Mouse (Mus musculus): ENCODE measurements around the gene Ppp2r2d.

Ppp2r2d gene

DNA sequence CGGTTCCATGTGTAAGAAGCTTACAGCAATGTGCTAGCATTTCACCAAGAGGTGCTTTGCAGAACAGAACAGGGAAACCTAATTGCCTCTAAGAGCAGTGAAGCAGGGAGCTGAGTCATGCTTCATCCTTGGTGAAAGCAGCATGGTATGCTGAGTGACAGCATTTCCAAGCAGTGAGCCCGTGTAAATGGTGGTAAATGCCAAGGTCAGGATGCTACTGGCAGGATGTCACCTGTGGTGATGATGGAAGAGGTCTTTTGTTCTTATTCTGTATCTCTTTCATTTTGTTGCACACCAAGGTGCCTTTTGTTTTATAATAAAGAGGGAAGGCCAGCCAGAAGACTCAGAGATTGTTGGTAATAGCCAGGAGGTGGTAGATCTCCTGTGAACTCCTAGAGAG lies 10.8 kb downstream of the Ppp2r2d start:
- DNase-seq (ENCODE audit: low read depth, low spot score), result peak; percentile 99

DNA sequence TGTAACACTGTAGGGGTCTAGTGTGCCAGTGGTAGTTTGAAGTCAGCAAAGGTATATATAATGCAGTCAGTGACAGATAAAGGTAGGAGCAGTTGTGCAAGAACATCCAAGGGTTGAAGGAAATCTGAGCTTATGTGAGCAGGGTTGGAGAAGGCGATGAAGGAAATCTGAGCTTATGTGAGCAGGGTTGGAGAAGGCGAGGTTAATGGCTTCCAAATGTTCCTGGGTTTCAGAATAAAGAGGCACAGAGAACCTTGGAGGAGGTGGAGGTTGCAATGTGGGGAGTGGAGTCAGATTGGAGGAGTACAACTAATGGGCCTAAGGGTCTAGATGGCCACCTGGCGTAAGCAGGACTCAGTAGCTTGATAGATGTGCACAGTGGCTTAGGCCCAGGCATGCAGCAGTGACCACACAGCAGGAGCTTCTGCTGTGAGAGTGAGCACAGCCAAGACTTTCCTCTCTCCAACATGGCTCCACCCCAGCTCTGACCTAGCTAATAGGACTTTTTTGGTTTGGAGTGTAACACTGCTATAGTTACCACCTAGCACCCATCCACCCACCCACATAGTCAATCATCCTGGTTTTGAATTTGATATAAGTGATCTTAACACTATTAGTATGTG lies 18.2 kb downstream of the Ppp2r2d start:
- DNase-seq (ENCODE audit: low read depth, low spot score), result no peak

DNA sequence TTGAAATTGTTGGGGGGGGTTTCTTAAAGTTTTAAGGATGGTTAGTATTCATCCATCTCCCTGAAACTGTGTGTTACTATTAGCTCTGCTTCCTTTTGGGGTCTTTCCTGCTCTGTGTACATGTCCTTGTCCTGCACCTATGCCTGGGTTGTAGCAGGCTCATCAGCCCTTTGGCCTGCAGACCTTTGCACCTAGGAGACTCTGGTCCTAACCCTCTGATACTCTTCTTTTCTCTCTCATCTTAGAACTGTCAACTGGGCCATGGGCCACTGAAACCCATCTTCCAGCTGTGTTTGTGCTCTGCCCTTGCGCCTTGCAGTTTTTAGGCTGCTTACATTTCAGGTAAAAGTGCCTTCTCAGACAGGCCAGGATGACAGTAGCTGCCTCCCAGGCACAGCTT lies 18.9 kb downstream of the Ppp2r2d start:
- no peak for DNase-seq (ENCODE audit: low read depth, low spot score)

DNA sequence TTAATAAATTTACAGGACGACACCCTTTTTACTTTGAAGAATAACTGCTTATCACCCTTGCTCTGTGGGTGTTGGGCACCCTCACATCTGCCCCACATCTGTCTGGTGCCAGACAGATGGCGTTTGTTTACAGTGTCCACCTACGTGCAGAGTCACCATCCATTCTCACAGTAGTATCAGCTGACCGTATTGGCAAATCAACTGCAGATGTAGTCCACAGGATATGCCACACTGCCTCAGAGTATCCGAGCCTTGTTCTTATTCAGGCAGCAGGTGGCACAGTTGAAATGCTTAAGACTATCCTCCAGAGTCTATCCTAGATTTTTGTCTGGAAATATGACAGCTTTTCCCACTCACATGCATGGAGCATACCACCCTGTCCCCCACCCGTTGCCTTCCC lies 21.4 kb downstream of the Ppp2r2d start:
- no peak for DNase-seq (ENCODE audit: low read depth, low spot score)

DNA sequence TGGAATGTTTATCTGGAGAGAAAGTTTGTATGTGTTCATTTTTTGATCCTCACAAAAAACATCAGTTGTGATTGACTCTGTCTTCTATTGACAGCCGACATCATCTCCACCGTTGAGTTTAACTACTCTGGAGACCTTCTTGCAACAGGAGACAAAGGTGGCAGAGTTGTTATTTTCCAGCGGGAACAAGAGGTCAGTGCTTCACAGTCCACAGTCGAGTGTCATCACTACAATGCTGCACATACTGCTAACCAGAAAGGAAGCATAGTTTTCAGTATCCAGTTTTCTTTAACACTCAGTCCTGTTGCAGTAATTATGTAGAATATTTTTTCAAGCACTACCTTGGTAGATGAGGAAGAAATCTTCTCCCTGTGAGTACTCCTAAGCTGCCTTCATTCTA lies 22.4 kb downstream of the Ppp2r2d start:
- no peak for DNase-seq (ENCODE audit: low read depth, low spot score)

DNA sequence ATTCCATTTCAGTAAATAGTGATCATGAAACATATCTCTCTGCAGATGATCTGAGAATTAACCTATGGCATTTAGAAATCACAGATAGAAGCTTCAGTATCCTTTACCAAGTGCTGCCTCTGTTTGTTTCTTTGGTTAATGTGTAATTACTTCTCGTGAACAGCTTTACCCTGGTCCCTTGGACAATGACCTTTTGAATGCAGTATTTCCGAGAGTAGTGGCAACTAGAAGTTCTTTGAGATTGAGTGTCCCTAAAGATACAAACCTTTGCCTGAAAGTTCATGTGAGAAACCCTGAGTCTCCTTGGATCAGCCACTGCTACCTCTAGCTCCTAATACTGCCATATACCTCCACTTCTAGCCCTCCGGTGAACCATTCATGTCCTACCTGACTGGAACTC lies 27.1 kb downstream of the Ppp2r2d start:
- DNase-seq (ENCODE audit: low read depth, low spot score), result no peak

DNA sequence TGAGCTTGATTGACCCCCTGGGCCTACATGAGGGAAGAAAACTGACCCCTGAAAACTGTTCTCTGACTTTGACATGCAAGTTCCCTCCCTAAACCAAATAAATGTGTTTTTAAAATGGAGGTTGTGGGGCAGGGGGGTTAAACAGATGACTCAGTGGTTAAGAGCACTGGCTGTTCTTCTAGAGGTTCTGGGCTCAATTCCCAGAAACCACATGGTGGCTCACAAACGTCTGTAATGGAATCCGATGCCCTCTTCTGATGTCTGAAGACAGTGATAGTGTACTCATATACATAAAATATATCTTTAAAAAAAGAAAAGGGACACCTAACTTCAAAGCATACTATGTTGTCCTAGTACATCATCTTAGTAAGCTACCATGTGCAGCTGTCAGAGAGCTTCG lies 29.2 kb downstream of the Ppp2r2d start:
- DNase-seq (ENCODE audit: low read depth, low spot score), result no peak

DNA sequence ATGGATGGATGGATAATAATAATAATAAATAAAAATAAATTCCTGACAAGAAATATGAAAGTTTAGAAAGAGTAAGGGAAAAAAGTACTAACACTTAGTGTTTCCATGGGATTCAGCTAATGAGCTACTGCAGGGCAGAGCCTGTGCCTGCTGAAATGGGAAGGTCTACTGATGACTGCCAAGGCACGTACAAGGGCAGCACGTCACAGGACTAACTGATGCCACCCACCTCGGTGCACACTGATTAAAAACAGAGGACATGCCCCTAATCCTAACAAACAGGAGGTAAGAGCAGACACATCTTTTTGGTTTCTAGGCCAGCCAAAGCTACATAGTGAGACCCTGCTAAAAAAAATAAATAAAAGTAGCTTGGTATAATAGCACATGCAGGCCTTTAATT lies 37.8 kb downstream of the Ppp2r2d start:
- no peak for DNase-seq (ENCODE audit: low read depth, low spot score)

DNA sequence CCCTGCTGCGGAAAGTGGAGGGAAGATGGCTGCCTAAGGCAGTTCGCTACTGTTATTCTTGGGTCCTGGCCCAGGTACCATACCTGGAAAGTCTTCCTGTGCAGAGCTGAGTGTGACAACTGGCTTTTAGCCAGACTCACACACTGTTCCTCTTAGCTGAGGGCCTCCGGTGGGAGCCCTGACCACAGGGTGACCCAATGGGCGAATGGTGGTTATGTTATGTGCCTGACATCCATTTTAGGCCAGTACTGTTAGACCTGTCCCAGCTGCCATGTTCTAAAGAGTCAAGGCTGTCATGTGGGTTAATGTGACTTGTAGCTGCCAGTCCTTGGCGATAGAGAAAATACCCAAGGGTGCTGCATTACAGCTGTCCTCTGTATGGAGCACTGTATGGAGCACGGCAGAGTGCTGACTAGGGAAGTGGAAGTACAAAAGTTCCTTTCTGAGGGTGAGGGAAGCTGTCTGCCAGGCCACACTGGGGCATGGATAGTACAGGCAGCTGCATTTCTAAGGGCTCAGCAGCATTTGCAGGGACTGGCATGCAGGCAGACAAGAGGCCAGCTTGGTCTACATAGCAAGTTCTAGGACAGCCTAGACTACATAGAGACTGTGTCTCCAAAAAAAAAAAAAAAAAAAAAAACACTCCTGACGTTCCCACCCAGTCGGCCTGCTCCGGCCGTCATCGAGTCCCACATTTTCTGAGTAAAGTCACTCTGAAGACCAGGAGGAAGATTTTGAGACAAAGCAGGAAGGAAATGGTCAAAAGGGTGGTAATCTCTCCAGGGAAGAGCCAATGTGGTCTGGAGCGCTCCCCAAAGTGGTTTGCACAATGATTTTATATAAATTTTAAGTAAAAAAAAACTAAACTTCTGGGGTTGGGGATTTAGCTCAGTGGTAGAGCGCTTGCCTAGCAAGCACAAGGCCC lies 39.7 kb downstream of the Ppp2r2d start:
- no peak for DNase-seq (ENCODE audit: low read depth, low spot score)

DNA sequence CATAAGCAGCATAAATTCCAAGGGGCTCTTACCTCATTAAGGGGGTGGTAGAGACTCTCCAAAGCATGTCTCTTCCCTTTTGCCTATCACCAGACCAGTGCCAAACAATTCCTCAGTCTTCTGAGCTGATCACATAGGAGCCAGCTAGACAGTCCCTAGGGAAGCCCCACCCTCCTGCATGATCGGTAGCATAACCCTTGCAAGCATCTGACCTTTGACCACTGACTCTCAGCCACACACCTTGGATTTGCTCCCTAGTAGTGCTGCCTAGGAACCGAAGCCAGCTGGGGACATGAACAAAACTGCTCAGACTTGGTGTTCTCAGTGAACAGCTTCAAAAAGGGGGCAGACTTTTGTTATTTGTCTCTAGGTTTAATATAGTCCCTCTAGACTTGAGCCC lies 52.2 kb downstream of the Ppp2r2d start:
- DNase-seq (ENCODE audit: low read depth, low spot score), result no peak

DNA sequence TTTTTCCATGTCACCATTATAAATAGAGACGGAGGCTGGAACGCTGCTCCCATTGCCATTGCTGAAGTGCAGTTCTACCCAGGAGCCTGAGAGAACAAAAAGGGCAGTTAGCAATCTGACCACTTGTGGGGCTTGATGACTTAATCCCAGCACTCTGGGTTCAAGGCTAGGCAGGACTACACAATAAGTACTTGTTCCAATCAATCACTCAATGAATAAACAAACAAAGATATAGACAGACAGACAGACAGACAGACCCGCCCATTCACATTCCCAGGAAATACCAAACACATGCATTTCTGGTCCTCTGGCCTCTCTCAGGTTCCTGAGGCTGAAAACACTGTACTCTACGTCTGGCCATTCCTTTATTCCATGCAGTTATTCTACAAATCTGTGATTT lies 52.9 kb downstream of the Ppp2r2d start:
- DNase-seq (ENCODE audit: low read depth, low spot score), result peak; percentile 52

DNA sequence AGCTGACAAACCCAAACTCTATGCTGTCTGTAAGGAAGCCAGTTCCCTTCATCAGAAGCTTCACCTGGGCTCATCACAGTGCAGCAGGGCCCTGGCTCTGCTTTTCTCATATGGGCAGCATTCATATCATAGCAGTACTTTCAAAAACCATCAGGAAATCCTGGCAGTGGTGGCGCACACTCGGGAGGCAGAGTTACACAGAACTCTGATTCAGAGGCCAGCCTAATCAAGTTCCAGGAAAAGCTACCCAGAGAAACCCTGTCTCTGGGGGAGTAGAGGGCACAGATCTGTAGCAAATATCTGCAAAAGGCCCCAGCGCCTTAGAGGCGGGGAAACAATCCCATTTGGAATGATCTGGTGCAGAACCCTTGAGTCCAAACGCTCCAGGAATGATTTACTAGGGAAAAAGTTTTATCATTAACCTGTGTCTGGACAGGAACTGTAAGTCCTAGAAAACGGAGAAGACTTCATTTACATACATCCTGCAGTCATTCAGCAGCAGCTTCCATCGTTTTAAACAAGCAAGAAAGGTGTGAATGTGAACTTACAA lies 58.1 kb downstream of the Ppp2r2d start:
- no peak for DNase-seq (ENCODE audit: low read depth, low spot score)

DNA sequence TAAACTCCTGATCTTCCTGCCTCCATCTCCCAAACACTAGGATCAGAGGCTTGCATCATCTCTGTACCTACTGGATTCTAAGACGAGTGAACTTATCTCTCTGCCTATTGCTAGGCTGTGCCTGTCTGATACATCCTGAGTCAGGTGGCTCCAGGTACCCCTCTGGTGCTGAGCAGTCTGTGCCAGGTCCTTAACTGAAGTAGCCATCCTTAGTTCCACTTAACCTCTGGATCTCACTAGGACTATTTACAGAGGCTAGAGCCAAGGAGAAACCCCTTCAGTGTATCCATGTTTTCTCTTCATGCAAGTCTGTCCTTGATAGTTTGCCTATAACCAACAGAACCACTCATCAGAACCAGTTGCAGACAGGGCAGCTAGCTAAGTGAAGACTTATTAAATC lies 60.6 kb downstream of the Ppp2r2d start:
- no peak for DNase-seq (ENCODE audit: low read depth, low spot score)

DNA sequence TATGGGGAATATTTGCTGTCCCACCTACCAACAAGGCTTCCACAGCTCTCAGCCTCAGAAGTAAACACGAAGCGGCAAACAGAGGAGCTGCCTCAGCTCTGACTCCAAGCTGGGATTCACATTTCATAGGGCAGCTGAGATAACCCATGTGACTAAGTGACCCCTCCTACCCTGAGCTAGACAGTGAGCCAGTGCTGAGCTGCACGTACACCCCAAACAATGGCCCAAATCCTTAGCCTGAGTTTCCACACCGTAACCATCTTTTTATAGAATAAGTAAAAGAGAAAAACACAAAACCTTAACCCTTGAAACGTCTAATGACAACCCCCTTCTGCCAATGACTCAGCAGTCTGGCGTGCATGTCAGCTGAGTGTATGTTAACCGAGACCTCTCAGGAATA lies 61.2 kb downstream of the Ppp2r2d start:
- peak; percentile 79 for DNase-seq (ENCODE audit: low read depth, low spot score)

DNA sequence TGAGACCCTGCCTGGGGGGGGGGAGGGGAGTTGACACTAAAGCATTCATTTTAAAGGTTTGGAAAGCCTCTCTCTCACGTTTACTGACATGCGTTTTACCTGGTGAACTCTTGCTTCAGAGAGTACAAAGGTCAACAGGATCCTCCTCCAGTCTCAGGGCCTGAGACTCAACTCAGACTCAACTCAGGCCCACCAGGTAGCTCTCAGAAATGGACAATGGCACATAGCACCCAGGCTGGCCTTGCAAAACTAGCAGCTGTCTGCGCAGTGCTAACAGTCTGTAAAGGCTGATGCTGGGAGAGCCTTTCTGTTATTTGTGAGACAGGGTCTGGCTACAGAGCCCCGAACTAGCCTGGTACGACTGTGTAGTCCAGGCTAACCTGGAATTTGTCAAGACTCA lies 62.1 kb downstream of the Ppp2r2d start:
- DNase-seq (ENCODE audit: low read depth, low spot score), result no peak

DNA sequence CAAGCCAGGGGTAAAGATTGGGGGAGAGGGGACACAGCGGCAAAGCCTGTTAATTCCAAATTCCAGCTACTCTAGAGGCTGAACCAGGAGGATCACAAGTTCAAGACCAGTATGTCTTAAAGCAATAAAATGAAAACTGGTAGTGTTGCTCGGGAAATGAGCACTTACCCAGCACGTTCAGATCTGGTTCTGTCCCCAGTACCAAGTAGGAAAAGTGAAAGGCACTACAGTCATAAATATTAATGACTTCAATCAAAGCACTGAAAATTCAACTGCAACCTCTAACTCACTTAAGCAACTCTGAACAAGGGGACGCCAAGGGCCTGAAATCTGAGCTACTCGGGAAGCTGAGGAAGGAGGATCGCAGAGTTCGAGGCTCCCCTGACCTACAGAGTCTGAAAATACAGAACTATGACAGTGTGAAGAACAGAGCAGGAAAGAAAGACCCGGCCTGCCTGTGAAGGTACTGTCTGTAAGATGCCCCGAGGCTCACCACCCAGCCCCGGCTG lies 62.9 kb downstream of the Ppp2r2d start:
- no peak for DNase-seq (ENCODE audit: low read depth, low spot score)

DNA sequence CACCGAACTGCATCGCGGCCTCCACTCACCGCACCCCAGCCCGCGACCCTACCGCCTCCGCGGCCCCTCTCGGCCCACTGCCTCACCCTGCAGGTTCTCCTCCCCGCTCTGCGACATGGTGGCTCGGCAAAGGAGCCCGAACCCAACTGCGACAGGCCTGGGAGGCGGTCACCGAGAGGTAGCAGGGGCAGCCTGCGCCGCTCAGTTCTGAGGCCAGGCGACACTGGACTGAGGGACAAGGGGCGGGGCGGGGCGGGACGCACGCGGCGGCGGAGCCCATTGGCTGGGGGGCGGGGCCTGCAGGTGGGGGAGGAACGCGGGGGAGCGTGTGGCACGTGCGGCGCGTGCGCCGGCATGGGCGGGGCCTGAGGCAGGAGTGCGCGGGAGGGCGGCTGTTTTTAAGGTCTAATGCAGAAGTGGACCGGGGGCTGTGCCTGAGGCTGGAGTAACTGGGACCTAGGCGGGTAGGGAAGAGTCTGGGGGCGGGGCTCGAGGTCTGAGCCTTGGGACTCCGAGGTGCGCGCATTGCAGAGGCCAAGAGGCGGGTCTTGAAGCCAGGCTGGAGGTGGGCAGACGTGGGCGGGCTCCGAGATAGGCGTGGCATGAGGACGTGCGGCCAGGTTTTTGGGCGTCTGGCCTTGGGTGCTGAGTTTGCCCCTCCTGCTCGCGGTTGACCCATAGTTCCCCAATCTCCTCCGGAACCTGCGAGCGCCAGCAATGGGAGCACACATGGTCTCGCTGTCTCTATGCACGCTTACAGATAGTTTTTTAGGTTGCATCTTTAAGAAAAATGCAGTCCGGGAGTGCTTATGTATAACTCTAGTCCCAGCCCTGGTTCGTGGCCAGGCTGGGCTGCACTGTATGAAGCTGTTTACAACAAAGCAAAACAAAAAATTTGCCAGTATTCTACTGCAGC lies 63.7 kb downstream of the Ppp2r2d start, which contains the start of gene Bnip3:
Gene Bnip3 (minus strand): TSS at position 243 of the 916 bp plus-strand sequence.
- peak; percentile 97 for DNase-seq (ENCODE audit: low read depth, low spot score)

DNA sequence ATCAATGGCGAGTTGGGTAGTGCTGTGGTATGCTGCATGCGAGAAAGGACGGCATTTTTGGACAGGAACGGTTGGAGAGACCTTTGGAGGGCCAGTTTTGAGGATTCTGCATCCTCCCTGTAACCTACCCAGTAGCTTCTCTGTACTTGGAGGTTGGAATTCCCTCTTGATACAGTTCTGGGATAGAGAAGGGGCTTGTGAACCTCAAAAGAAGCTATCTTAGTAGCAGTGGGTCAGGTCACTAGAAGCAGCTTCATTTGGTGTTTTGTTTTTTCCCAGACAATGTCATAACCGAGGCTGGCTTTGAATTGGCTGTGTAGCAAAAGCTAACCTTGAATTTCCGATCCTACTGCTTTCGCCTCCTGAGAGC lies 64.3 kb downstream of the Ppp2r2d start:
- no peak for DNase-seq (ENCODE audit: low read depth, low spot score)

DNA sequence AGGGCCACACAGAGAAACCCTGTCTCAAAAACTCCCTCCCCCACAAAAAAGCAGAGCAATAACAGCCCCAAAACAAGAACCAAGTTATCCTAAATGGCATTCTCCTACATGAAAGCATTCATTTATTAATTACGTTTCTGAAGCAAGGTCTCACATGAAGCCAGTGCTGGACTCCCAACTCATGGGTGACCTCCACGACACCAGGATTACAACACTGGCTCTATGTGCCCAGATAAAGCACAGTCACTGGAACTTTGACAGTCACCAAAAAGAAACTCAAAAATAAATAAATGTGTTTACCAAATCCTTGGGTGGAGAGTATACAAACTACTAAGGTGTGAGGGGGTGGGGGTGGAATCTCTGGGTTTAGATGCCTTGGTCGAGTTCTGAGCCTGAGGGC lies 67.7 kb downstream of the Ppp2r2d start:
- no peak for DNase-seq (ENCODE audit: low read depth, low spot score)

DNA sequence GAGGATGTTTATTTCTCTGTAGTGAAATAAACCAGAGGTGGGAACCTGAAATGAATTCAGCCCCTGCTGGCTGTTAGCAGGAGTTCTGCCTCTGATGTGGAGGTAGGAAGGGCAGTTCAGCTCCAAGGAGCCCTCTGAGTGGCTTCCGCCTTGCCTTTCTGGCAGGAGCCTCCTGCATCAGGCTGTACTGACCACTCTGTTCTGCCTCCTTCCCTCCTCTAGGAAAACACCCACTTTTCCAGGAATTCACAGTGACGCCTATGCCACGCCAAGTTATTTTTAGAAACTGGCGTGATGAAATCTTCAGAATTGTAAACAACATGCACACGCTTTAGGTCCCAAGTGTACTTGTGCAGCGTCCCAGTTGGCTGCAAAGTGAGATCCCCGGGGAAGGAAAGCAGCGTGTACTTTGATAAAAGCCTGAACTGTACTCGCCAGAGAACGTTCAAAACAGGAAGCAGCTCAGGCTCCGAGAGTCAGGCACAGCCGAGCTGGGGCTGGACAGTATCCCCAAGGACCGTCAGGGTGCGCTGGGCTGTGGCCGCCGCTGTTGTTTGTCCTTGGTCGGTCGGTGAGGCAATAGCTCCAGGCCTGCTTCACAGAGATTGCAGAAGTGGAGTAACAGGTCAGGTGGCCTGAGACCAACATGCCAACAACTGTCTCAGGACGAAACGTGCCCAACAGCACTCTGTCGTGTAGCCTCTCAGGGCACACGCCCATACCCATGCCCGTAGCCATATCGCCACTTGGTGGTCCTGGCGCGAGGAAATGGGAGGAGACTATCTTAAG lies 73.5 kb downstream of the Ppp2r2d start:
- DNase-seq (ENCODE audit: low read depth, low spot score), result peak; percentile 66

DNA sequence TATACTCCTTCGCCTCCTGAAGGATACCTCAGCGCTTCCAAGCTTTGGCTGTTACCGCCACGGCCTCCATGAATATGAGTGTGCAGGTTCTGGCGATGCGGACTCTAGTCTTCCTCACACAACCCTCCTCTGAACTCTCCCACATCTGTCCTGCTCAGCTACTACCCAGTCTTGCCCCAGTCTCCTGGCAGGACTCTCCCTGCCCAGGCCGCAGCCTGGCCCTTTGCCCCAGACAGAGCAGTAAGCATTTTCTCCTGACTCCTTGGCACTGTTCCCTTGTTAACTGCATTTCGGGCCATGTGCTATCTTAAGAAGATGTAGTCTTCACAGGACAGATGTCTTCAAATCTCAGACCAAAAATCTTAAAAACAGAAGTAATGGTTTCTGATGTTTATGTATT lies 75.7 kb downstream of the Ppp2r2d start:
- DNase-seq (ENCODE audit: low read depth, low spot score), result no peak
